Mouse (Mus musculus) thymus, adult 2 months (tissue): ENCODE measurements around the gene Nav1.

Experiments used
- CTCF ChIP-seq: fragments of 200-500 bp; IDR thresholded peaks from 2 replicates; pipeline ENCODE4 v1.5.1; 2012; ENCODE audit warnings: mild to moderate bottlenecking, control low read depth, low read length, moderate library complexity, borderline replicate concordance; ENCODE audit not compliant: control insufficient read depth, poor library complexity, insufficient read depth; ENCODE audit errors: extremely low read depth
- POLR2A ChIP-seq: fragments of 200-500 bp; IDR thresholded peaks from 2 replicates; pipeline ENCODE4 v1.6.1; 2012; ENCODE audit warnings: mild to moderate bottlenecking, low read length, control low read depth, moderate library complexity; ENCODE audit not compliant: control insufficient read depth, poor library complexity, insufficient read depth; ENCODE audit errors: extremely low read depth

- TF ChIP-seq CTCF: no peak
- no peak for TF ChIP-seq POLR2A
Observed at GRCm38 (mm10) chr1:135550886-135551285, 56.2 kb downstream of the Nav1 start.
